Mouse (Mus musculus) olfactory bulb, adult 2 months (tissue): Measurements from ENCODE around the gene Ccdc88a. TPM values are rescaled to one million over a fixed set of nuclear protein-coding genes. Genes with fewer than 3 reads are reported as not detected.
A peak's percentile ranks its signal among the peaks of the same experiment; 100 is the strongest.

Experiments
- H3K27ac ChIP-seq: fragments of 200-500 bp; 2 replicates; pipeline ENCODE4 v1.5.1; 2012; ENCODE audit warnings: low read depth, low read length; ENCODE audit not compliant: insufficient read depth
- H3K4me1 ChIP-seq: fragments of 200-500 bp; 2 replicates; pipeline ENCODE4 v1.6.1; 2012; ENCODE audit warnings: low read length; ENCODE audit not compliant: control insufficient read depth, insufficient read depth
- H3K4me3 ChIP-seq: fragments of 200-500 bp; 2 replicates; pipeline ENCODE4 v1.5.1; 2012; ENCODE audit warnings: mild to moderate bottlenecking, low read depth, low read length, moderate library complexity; ENCODE audit not compliant: insufficient read depth
- CTCF ChIP-seq: fragments of 200-500 bp; IDR thresholded peaks from 2 replicates; pipeline ENCODE4 v1.5.1; 2012; ENCODE audit warnings: low read depth, mild to moderate bottlenecking, low read length, moderate library complexity; ENCODE audit not compliant: insufficient read depth
- POLR2A ChIP-seq: fragments of 200-500 bp; IDR thresholded peaks from 2 replicates; pipeline ENCODE4 v1.6.1; 2012; ENCODE audit warnings: mild to moderate bottlenecking, low read depth, low read length, moderate library complexity; ENCODE audit not compliant: insufficient read depth
- WGBS: fragments of 180-500 bp; shearing (Covaris S2); methylation state at CpG from one replicate; pipeline ENCODE4 v1.1.7; 2018; 5-methylcytosine and 5-hydroxymethylcytosine counted together
- polyA plus RNA-seq: library from polyadenylated mRNA; stranded (reverse); fragments of >200 nt; gene quantifications from 2 replicates; pipeline ENCODE4 v1.2.4, GENCODE M21; 2012; ENCODE audit warnings: low replicate concordance; ENCODE audit not compliant: missing spikeins, insufficient read depth, insufficient read length

The Ccdc88a gene
- polyA plus RNA-seq, 1 experiment = 43.0 TPM

DNA sequence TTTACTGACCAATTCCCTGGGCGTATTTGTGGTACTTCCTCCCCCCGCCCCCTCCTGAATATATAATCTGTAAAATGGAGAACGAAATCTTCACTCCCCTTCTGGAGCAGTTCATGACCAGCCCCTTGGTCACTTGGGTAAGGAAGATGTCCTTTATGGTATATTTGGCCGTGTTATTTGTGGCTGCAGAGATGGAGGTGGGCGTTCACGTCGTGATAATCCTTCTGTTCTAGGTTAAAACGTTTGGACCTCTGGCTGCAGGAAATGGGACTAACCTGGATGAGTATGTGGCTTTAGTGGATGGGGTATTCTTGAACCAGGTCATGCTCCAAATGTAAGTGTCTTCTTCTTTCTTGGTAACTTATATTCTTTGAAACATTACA, 807 bp downstream of the Ccdc88a start:
- Histone ChIP-seq H3K27ac (peak overlapping the region; percentile 98), H3K4me1 (peaks cover 4% of the 10 kb centered on the region), H3K4me3 (peak overlapping the region; percentile 99)
- WGBS = under 1% methylated on average over 8 of the region's 8 CpGs
- TF ChIP-seq POLR2A = no peak
- TF ChIP-seq CTCF = no peak

DNA sequence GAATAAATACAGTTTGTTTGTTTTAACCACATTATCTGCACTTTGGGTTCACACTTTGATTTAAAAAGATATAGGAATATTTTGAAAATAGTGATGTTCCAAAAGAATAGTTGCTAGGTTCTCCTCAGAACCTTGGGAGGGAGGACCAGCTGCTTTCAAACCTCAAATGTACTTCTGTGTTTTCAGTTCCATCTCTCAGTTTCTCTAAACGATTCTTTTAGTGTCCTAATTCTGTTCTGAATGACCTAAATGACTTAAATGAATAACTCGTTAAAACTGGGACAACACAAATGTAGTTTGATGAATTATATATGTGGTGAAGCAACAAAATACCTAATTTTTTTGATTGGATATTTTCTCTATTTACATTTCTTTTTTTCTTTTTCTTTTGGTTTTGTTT, 3.2 kb downstream of the Ccdc88a start:
- Histone ChIP-seq H3K4me1 (peaks cover 4% of the 10 kb centered on the region), H3K4me3 (no peak overlapping the region), H3K27ac (no peak overlapping the region)
- TF ChIP-seq CTCF (no peak), POLR2A (no peak)
- 13% methylated on average over 2 of the region's 2 CpGs for WGBS

DNA sequence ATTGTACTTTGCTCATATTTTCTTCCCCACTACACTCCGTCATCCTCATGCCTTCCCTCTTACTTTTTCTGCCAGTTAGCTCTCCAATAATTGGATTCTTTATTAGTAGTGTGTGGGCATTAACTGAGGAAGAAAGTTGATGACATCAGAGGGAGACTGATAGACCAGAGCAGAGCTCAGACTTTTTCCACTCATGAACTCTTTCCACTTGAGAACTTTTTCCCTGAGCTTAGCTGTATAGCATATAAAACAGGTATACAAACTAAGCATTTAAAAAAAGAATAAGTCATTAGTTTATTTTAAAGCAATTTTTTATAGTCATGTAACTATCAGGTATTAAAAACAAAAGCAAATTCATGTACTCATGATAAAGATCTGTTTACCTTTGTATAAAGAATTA, 5.3 kb downstream of the Ccdc88a start:
- TF ChIP-seq POLR2A (no peak), CTCF (no peak)
- H3K4me1 ChIP-seq = peaks cover 4% of the 10 kb centered on the region
- H3K27ac ChIP-seq = no peak overlapping the region
- H3K4me3 ChIP-seq = no peak overlapping the region
- 65% methylated on average over 1 of the region's 1 CpGs for WGBS

DNA sequence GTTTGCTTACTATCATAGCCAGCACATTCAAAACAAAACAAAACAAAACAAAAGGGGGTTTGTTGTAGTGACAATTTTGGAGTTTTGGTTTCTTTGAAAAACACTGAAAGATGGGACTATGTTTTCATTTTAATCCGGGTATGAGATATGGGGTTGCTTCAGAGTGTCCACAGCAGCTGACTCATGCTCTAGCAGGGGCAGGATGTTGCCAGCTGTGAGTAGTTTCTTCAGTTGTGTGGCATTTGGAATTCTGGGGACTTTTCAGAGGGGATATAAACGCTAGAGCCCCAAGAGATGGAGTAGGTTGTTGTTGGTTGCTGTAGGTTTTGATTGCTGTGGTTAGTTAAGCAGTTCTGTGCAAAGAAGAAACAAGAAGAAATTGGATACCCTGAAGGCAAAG, 10.0 kb downstream of the Ccdc88a start:
- H3K27ac ChIP-seq = no peak overlapping the region
- no peak overlapping the region for H3K4me3 ChIP-seq
- TF ChIP-seq POLR2A (no peak), CTCF (no peak)
- H3K4me1 ChIP-seq = no peaks in the 10 kb centered on the region
- 37% methylated on average over 2 of the region's 2 CpGs for whole genome bisulfite sequencing

DNA sequence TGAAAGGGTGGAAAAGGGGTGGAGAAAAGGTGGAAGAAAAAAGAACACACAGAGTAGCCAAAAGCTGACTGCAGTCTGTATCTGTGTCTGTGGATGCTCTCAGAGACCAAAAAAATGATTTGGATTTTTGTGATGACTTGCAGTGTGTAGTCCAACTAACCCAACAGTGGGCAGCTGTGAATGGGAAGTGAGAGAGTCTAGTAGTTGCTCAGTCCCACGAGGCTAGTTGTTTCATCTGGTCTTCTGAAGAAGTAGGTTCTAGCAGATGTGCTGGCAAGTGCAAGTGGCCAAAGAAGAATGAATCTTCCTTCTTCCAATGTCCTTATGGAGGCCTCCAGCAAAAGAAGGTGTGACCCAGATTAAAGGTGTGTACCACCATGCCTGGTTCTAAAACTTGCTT, 10.5 kb downstream of the Ccdc88a start:
- H3K4me3 ChIP-seq = no peak overlapping the region
- H3K27ac ChIP-seq = no peak overlapping the region
- no peaks in the 10 kb centered on the region for H3K4me1 ChIP-seq
- WGBS = 55% methylated on average over 1 of the region's 1 CpGs
- no peak for TF ChIP-seq POLR2A
- no peak for TF ChIP-seq CTCF

DNA sequence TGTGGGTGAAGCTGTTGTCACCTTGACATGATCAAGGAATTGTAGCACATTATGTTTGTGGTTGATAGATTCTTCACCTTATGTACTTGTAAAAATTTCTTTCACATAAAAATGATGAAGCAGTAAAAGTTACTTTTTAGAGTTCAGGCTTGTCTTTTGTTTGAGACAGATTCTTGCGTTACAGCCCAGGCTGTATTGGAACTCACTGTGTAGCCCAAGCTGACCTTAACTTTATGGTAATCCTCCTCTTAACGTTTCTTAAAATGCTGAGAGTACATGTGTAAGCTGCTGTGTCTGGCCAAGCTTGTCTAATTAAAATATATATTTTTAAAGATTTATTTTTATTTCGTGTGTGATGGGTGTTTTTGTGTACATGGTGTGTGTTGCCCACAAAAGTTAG, 11.2 kb downstream of the Ccdc88a start:
- WGBS = 56% methylated on average over 3 of the region's 3 CpGs
- no peak for TF ChIP-seq CTCF
- no peak for TF ChIP-seq POLR2A
- Histone ChIP-seq H3K4me1 (no peaks in the 10 kb centered on the region), H3K27ac (no peak overlapping the region), H3K4me3 (no peak overlapping the region)

DNA sequence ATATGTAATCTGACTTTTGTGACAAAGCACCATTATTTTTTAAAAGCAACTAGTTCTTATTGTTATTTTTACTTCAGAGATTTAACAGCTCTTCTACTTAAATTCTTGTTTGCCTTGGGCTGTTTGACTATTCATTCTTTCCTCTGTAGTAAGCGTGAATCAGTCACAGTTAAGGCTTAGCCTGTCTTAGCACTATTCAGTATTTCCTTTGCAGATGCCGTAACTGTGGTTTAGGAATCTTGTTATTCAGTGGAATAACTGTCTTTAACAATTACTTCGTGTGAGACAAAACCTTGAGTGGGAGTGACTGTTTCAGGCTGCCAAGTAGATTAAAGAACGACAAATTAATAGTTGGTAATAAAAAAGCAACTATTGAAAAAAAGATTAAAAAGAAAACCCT, 16.5 kb downstream of the Ccdc88a start:
- H3K27ac ChIP-seq = no peak overlapping the region
- 16% methylated on average over 4 of the region's 4 CpGs for WGBS
- no peak for TF ChIP-seq CTCF
- no peak for TF ChIP-seq POLR2A
- H3K4me3 ChIP-seq = no peak overlapping the region
- H3K4me1 ChIP-seq = no peaks in the 10 kb centered on the region

DNA sequence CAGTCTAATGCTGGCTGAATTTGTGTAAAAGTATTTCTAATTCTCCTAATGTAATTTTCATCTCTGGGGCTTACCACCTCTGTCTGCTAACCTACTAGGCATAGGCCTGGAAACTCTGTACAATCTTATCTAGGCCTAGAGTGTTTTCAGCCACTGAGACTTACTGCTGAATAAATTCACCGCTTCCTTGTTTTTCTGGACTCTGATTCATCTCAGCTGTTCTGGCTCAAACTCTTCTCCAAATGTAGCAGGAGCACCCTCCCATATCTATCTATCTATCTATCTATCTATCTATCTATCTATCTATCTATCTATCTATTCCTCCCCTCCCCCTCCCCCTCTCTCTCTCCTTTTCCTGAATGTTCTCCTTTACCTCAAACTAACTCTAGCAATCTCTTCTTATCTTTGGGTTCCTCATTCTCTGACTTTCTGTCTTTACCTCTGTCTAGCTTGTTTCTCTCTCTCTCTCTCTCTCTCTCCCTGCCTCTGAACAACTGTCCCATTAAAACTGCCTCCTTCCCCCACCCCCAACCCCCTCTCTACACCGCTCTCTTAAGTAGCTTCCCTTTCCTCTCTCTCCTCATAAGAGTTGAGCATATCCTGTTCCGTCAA, 21.8 kb downstream of the Ccdc88a start:
- Histone ChIP-seq H3K27ac (no peak overlapping the region), H3K4me3 (no peak overlapping the region), H3K4me1 (no peaks in the 10 kb centered on the region)
- TF ChIP-seq POLR2A = no peak
- TF ChIP-seq CTCF = no peak
- 94% methylated on average over 3 of the region's 3 CpGs for WGBS

DNA sequence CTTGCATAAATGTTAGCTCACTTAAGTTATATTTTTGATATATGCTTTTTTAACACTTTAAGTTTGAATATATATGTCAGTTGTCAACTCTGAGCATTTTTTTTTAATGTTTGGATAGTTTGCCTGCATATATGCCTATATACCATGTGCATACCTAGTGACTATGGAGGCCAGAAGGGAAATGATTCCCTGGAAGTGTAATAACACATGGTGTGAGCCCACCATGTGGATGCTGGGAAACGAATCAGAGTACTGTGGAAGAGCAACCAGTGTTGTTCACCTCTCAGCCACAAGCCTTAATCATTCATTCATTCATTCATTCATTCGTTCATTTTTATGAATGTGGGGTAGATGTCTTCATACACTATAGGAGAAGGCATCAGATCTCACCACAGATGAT, 26.9 kb downstream of the Ccdc88a start:
- WGBS = 89% methylated on average over 2 of the region's 2 CpGs
- H3K27ac ChIP-seq = no peak overlapping the region
- TF ChIP-seq POLR2A (no peak), CTCF (no peak)
- H3K4me3 ChIP-seq = no peak overlapping the region
- no peaks in the 10 kb centered on the region for H3K4me1 ChIP-seq

DNA sequence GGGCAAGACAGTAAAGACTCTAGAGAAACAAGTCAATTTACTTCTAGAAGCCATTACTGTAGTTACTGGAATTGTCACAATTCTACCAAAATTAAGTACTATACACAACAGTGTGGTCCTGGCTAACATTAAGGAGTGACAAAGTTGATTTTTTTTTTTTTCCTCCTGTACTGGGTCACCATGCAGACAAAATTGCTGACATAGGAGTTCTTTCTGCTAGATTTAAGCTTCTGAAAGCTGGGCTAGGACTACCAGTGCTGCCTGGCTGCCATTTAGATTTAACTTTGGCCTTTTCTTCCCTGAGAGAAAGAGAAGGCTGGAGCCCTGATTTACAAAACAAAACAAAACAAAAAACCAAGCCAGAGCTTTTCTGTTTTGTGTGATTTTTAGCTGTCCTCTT, 32.8 kb downstream of the Ccdc88a start:
- H3K4me3 ChIP-seq = no peak overlapping the region
- H3K27ac ChIP-seq = no peak overlapping the region
- no peaks in the 10 kb centered on the region for H3K4me1 ChIP-seq
- no peak for TF ChIP-seq CTCF
